Mouse (Mus musculus) hindbrain, postnatal 0 days (tissue): ENCODE measurements around the gene Slc5a6. TPM values are rescaled to one million over a fixed set of nuclear protein-coding genes. Genes with fewer than 3 reads are reported as not detected.

Source experiments
- ATAC-seq: fragments of 200-750 bp; cut with Nextera tagmentation; 2 replicates; pipeline ENCODE4 v1.8.0; 2017; ENCODE audit warnings: mild to moderate bottlenecking, moderate TSS enrichment, moderate library complexity
- DNase-seq: peaks from one replicate; pipeline ENCODE4 v3.0.0-alpha.2; 2015; ENCODE audit warnings: low spot score
- H3K27ac ChIP-seq: fragments of 300-500 bp; sonication (generic); 2 replicates; pipeline ENCODE4 v1.5.1; 2014; ENCODE audit warnings: mild to moderate bottlenecking
- H3K27me3 ChIP-seq: fragments of 300-500 bp; sonication (generic); 2 replicates; pipeline ENCODE4 v1.6.1; 2014; ENCODE audit warnings: low read length, mixed read lengths; ENCODE audit not compliant: insufficient read depth
- H3K36me3 ChIP-seq: fragments of 300-500 bp; sonication (generic); 2 replicates; pipeline ENCODE4 v1.6.1; 2014; ENCODE audit warnings: low read length, mixed read lengths; ENCODE audit not compliant: insufficient read depth
- H3K4me1 ChIP-seq: fragments of 300-500 bp; sonication (generic); 2 replicates; pipeline ENCODE4 v1.6.1; 2014; ENCODE audit warnings: antibody characterized with exemption, low read length, mixed read lengths; ENCODE audit not compliant: insufficient read depth
- H3K4me2 ChIP-seq: fragments of 300-500 bp; sonication (generic); 2 replicates; pipeline ENCODE4 v1.6.1; 2014; ENCODE audit warnings: low read depth, mild to moderate bottlenecking, low read length, moderate library complexity, mixed read lengths
- H3K4me3 ChIP-seq: fragments of 300-500 bp; sonication (generic); 2 replicates; pipeline ENCODE4 v1.5.1; 2014; ENCODE audit warnings: low read length
- H3K9ac ChIP-seq: fragments of 300-500 bp; sonication (generic); replicated peaks from 2 replicates; pipeline ENCODE4 v1.6.1; 2014; ENCODE audit warnings: mild to moderate bottlenecking, low read length, moderate library complexity, mixed read lengths
- H3K9me3 ChIP-seq: fragments of 300-500 bp; sonication (generic); 2 replicates; pipeline ENCODE4 v1.6.1; 2016; ENCODE audit warnings: low read length, mixed read lengths
- CTCF ChIP-seq: IDR thresholded peaks from 2 replicates; pipeline ENCODE4 v1.5.1; 2016; ENCODE audit warnings: antibody characterized with exemption, control low read depth, low read depth
- WGBS: fragments of 180-500 bp; shearing (Covaris S2); extraction: QIAGEN DNeasy Blood & Tissue Kit; methylation state at CpG from one replicate; pipeline ENCODE4 v1.1.7; 2014; 5-methylcytosine and 5-hydroxymethylcytosine counted together
- polyA plus RNA-seq: library from polyadenylated mRNA; unstranded; fragments of >200 nt; fragmentation: Nextera tagmentation; extraction: Ambion mirVana; gene quantifications from 2 replicates; pipeline ENCODE4 v1.2.1, GENCODE M21; 2015
- total RNA-seq: library from RNA; depleted of rRNA; stranded (reverse); fragments of >200 nt; gene quantifications from 2 replicates; pipeline ENCODE4 v1.2.3, GENCODE M21; 2014

Gene Slc5a6
- total and polyA plus RNA-seq, 2 experiments from 2014 or later = 33.7 to 46.7 TPM

- no peak for DNase-seq
- TF ChIP-seq CTCF = no peak
- Histone ChIP-seq H3K36me3 (no peaks in the 10 kb centered on the region), H3K27me3 (no peaks in the 10 kb centered on the region), H3K4me1 (no peaks in the 10 kb centered on the region), H3K4me3 (no peak overlapping the region), H3K9ac (no peak overlapping the region), H3K4me2 (no peak overlapping the region), H3K27ac (no peak overlapping the region), H3K9me3 (no peaks in the 10 kb centered on the region)
- WGBS = 74% methylated on average over 3 of the region's 3 CpGs
- ATAC-seq = no peak
Observed at GRCm38 (mm10) chr5:31012737-31013136, 36.0 kb downstream of the Slc5a6 start.

- no peaks in the 10 kb centered on the region for H3K36me3 ChIP-seq
- no peak overlapping the region for H3K4me2 ChIP-seq
- no peaks in the 10 kb centered on the region for H3K4me1 ChIP-seq
- ATAC-seq (peak; percentile 82), DNase-seq (peak; percentile 94)
- H3K9ac ChIP-seq = no peak overlapping the region; the same call in 1 of the 2 replicates
- H3K27ac ChIP-seq = no peak overlapping the region
- no peaks in the 10 kb centered on the region for H3K27me3 ChIP-seq
- peak; percentile 93 for TF ChIP-seq CTCF
- WGBS = 3% methylated on average over 5 of the region's 5 CpGs
- no peaks in the 10 kb centered on the region for H3K9me3 ChIP-seq
- no peak overlapping the region for H3K4me3 ChIP-seq
Observed at GRCm38 (mm10) chr5:31004184-31004583, 44.5 kb downstream of the Slc5a6 start.

- no peaks in the 10 kb centered on the region for H3K36me3 ChIP-seq
- DNase-seq = no peak
- peak; percentile 3; the same call in 1 of the 2 replicates for TF ChIP-seq CTCF
- no peaks in the 10 kb centered on the region for H3K9me3 ChIP-seq
- no peak overlapping the region for H3K9ac ChIP-seq
- WGBS = 84% methylated on average over 4 of the region's 4 CpGs
- no peak overlapping the region for H3K27ac ChIP-seq
- H3K27me3 ChIP-seq = no peaks in the 10 kb centered on the region
- ATAC-seq = no peak
- no peaks in the 10 kb centered on the region for H3K4me1 ChIP-seq
- no peak overlapping the region for H3K4me2 ChIP-seq
- no peak overlapping the region for H3K4me3 ChIP-seq
Observed at GRCm38 (mm10) chr5:31001560-31001959, 47.2 kb downstream of the Slc5a6 start.

- DNase-seq (no peak), ATAC-seq (no peak)
- no peak overlapping the region for H3K9ac ChIP-seq
- H3K27ac ChIP-seq = no peak overlapping the region
- H3K4me1 ChIP-seq = no peaks in the 10 kb centered on the region
- no peaks in the 10 kb centered on the region for H3K9me3 ChIP-seq
- H3K4me3 ChIP-seq = no peak overlapping the region
- no peaks in the 10 kb centered on the region for H3K36me3 ChIP-seq
- no peak for TF ChIP-seq CTCF
- H3K27me3 ChIP-seq = no peaks in the 10 kb centered on the region
- no peak overlapping the region for H3K4me2 ChIP-seq
- WGBS = 90% methylated on average over 2 of the region's 2 CpGs
Observed at GRCm38 (mm10) chr5:31000993-31001392, 47.7 kb downstream of the Slc5a6 start.

GRCm38 (mm10) chr5:31000122-31000521 lies 48.6 kb downstream of the Slc5a6 start:
- H3K27me3 ChIP-seq = no peaks in the 10 kb centered on the region
- no peak overlapping the region for H3K4me3 ChIP-seq
- no peak overlapping the region for H3K9ac ChIP-seq
- H3K4me1 ChIP-seq = no peaks in the 10 kb centered on the region
- no peak overlapping the region for H3K4me2 ChIP-seq
- no peaks in the 10 kb centered on the region for H3K36me3 ChIP-seq
- no peaks in the 10 kb centered on the region for H3K9me3 ChIP-seq
- ATAC-seq (no peak), DNase-seq (no peak)
- 76% methylated on average over 7 of the region's 7 CpGs for WGBS
- TF ChIP-seq CTCF = no peak
- no peak overlapping the region for H3K27ac ChIP-seq

GRCm38 (mm10) chr5:30999324-30999723 lies 49.4 kb downstream of the Slc5a6 start:
- 71% methylated on average over 5 of the region's 5 CpGs for WGBS
- no peak overlapping the region for H3K4me3 ChIP-seq

GRCm38 (mm10) chr5:30998306-30998705 lies 50.4 kb downstream of the Slc5a6 start:
- H3K9me3 ChIP-seq = no peaks in the 10 kb centered on the region
- no peak overlapping the region for H3K9ac ChIP-seq
- no peak overlapping the region for H3K4me3 ChIP-seq
- no peak overlapping the region for H3K27ac ChIP-seq
- H3K27me3 ChIP-seq = no peaks in the 10 kb centered on the region
- ATAC-seq (no peak), DNase-seq (peak; percentile 61)
- H3K4me2 ChIP-seq = no peak overlapping the region
- TF ChIP-seq CTCF = peak; percentile 74
- no peaks in the 10 kb centered on the region for H3K4me1 ChIP-seq
- WGBS = 26% methylated on average over 5 of the region's 5 CpGs
- no peaks in the 10 kb centered on the region for H3K36me3 ChIP-seq

More at GRCm38 (mm10) chr5:30999324-30999723, 49.4 kb downstream of the Slc5a6 start:
- H3K36me3 ChIP-seq = no peaks in the 10 kb centered on the region
- DNase-seq (no peak), ATAC-seq (no peak)
- H3K9ac ChIP-seq = no peak overlapping the region
- H3K4me2 ChIP-seq = no peak overlapping the region
- no peaks in the 10 kb centered on the region for H3K4me1 ChIP-seq
- no peak overlapping the region for H3K27ac ChIP-seq
- no peak for TF ChIP-seq CTCF
- H3K27me3 ChIP-seq = no peaks in the 10 kb centered on the region
- H3K9me3 ChIP-seq = no peaks in the 10 kb centered on the region
